Comparison of ENCODE assay signal across 23 mouse cellular contexts in genomic region chr10:41467325-41467724, GRCm38 (mm10). TPM values are rescaled to one million over a fixed set of nuclear protein-coding genes. Genes with fewer than 3 reads are reported as not detected.
"Had no signal": no experiment of that assay in that cellular context is flagged by ENCODE, and none has a peak within 500 bp of the region (broad histone marks: within the 10 kb centered on the region; RNA-seq: fewer than 3 reads in every experiment).

No protein-coding gene starts in this region.

- H3K27me3 ChIP-seq: limb, embryonic 13.5 days; liver, embryonic 12.5 days; liver, embryonic 15.5 days; lung, embryonic 15.5 days; neural tube, embryonic 12.5 days; stomach, embryonic 15.5 days had no signal

- DNase-seq: kidney, adult 9 months; kidney, postnatal 25 days; layer of hippocampus, adult 9-11 months; liver; lung, adult 18-20 months; lung, postnatal 10 days; lung, postnatal 36 days; midbrain, embryonic 14.5 days; right cerebral cortex, postnatal 25 days; spleen, adult 18-20 months; thymus, adult 18-20 months; thymus, postnatal 36 days had no signal

- H3K4me2 ChIP-seq: limb, embryonic 13.5 days; liver, embryonic 12.5 days; liver, embryonic 15.5 days; lung, embryonic 15.5 days; neural tube, embryonic 12.5 days; stomach, embryonic 15.5 days had no signal

- H3K27ac ChIP-seq: kidney, postnatal 0 days; layer of hippocampus, adult 2 months; limb, embryonic 10.5 days; limb, embryonic 13.5 days; liver, embryonic 12.5 days; liver, embryonic 15.5 days; lung, embryonic 15.5 days; midbrain, embryonic 10.5 days; neural tube, embryonic 12.5 days; stomach, embryonic 15.5 days had no signal

- H3K9ac ChIP-seq: limb, embryonic 13.5 days; liver, embryonic 12.5 days; liver, embryonic 15.5 days; lung, embryonic 15.5 days; neural tube, embryonic 12.5 days; stomach, embryonic 15.5 days had no signal

- H3K9me3 ChIP-seq: limb, embryonic 10.5 days; limb, embryonic 13.5 days; liver, embryonic 12.5 days; liver, embryonic 15.5 days; lung, embryonic 15.5 days; megakaryocyte, embryonic 14.5 days; midbrain, embryonic 10.5 days; neural tube, embryonic 12.5 days; stomach, embryonic 15.5 days had no signal

- ATAC-seq: liver, embryonic 12.5 days had no signal

- H3K4me1 ChIP-seq: limb, embryonic 10.5 days; limb, embryonic 13.5 days; lung, embryonic 15.5 days; stomach, embryonic 15.5 days had no signal

- H3K4me3 ChIP-seq: layer of hippocampus, adult 2 months; limb, embryonic 10.5 days; limb, embryonic 13.5 days; liver, embryonic 12.5 days; liver, embryonic 15.5 days; lung, embryonic 15.5 days; megakaryocyte, embryonic 14.5 days; midbrain, embryonic 10.5 days; neural tube, embryonic 12.5 days; stomach, embryonic 15.5 days had no signal

RNA-seq across cellular contexts. Expression of gene Ppil6, which starts 22.9 kb away (rescaled TPM):
- polyA plus RNA-seq: liver, embryonic 12.5 days had no signal
